Mouse (Mus musculus): ENCODE measurements around the gene Tmem63a.
A peak's percentile ranks its signal among the peaks of the same experiment; 100 is the strongest.
"Not testable (repeated sequence)": the region's sequence is repeated elsewhere in the genome, so short reads cannot be mapped to it uniquely, and the experiment has no call there.

The Tmem63a gene

DNA sequence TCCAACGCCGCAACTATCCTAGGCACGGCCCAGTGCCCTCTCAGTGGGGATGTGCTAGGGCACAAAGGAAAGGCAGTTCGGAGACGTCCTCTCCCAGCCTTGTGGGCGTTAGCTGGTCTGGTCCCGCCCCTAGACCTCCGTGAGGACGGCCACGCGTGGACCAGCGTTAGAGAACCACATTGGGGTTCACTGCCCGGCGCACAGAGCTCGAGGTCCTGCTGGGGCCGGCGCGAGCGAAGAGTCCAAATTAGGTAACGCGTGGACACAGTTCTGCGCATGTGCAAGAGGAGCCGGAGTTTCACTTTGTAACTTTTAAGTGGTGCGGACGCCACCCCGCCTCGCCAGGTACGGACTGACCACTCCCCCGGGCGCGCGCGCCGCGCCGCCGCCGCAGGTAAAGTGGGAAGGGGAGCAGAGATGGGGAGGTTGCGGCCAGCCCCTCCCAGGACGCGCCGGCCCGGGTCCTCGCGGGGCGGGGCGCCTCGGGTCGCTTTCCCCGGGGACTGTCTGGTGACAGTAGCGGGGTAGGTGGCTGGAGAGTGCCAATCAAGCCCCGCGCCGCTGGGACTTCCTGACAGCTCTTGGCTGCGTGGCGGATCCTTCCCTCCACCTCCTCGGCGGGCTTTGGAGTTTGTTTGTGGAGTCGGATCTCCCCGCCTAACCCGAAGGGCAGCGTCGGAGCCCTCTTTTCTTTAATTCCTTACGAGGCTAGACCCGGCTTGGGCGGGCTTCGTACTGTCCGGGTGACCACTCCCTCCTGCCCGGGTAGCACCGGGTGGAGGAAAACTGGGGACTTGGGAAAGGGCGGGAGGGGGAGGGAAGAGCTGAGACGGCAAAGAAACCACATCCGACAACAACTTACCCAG lies at the start of gene Tmem63a:
Gene Tmem63a (plus strand): TSS at position 179 of the 866 bp plus-strand sequence.
- peak; percentile 82 for DNase-seq (ENCODE audit: low read depth)

DNA sequence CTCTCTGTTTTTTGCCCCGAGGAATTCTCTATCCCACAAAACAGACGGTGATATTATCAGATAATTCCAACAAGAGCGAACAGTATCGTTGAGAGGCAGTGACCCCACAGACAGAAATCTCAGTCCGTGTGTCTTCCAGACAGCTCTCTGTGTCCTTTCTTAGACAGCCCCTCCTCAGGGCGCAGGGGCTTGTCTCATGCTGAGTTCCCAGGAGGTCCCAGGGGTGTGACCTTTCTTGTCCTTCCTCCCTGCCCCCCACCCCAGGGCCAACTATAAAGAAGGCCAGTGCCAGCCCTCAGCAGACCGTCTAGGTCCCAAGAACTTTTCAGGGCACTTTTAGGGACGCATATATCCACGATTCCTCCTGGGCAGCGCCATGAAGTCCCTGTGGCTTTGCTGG lies 49.3 kb upstream of the Tmem63a start, which contains the start of gene Lefty2:
Gene Lefty2 (plus strand): TSS at position 301 of the 400 bp plus-strand sequence.
- DNase-seq (ENCODE audit: low read depth): no peak

DNA sequence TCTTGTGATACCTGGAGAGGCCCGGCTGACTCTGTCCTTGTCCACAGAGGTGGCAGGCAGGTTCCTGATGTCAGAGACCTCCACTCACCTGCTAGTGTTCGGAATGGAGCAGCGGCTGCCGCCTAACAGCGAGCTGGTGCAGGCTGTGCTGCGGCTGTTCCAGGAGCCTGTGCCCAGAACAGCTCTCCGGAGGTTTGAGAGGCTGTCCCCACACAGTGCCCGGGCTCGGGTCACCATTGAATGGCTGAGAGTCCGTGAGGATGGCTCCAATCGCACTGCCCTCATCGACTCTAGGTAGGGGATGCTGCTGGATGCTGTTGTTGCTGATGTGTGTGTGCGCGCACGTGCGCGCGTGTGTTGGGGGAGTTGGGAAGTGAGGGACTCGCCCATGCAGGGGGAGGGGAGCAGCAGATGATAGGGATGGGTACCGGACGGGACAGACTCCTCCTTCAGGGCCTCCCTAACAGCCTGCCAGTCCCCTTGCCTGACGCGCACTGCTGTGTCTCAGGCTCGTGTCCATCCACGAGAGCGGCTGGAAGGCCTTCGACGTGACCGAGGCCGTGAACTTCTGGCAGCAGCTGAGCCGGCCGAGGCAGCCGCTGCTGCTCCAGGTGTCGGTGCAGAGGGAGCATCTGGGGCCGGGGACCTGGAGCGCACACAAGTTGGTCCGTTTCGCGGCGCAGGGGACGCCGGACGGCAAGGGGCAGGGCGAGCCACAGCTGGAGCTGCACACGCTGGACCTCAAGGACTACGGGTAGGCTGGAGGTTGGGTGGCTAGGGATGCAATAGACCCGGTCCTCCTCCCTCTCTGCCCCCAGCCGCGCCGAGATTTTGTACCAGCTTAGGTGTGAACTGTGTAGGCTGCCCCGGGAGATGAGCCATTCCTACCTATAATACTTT lies 47.8 kb upstream of the Tmem63a start:
- DNase-seq (ENCODE audit: low read depth): not testable (repeated sequence)

DNA sequence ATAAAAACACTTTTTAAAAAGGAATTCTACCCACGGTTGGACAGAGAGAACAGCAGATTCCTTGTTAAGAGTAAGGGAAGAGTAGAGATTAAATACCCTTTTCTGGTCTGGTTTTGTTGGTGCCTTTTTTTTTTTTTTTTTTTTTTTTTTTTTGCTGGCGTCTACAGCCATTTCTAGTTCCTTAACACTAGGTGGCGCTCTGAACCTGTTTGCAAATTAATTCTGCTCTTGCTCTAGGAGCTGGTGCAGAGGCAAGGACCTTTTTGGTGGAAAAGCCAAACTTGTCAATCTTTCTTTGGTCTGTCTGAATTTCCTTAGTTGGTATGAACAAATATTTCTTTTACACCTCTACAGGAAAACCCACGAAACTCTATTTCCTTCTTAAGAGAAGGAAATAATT lies 41.0 kb upstream of the Tmem63a start:
- DNase-seq (ENCODE audit: low read depth): peak; percentile 87

DNA sequence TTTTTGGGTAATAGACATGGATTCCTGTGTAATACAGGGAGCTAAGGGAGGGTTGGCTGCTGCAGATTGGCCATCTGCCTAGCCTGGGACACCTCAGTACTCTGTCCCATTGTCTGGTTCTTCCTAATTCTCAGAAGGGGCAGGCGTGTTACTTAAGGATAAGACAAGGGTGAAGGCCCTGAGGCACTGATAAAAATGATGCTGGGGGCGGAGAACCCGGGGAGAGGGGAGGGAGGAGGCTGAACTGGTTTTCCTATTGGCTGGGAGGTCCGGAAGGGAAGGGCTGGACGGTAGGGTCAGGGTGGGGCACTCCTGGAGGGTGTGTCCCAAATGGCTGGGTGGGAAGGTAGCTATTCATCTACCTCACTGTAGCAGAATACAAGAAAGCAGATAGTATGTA lies 39.2 kb upstream of the Tmem63a start:
- peak; percentile 84 for DNase-seq (ENCODE audit: low read depth)

DNA sequence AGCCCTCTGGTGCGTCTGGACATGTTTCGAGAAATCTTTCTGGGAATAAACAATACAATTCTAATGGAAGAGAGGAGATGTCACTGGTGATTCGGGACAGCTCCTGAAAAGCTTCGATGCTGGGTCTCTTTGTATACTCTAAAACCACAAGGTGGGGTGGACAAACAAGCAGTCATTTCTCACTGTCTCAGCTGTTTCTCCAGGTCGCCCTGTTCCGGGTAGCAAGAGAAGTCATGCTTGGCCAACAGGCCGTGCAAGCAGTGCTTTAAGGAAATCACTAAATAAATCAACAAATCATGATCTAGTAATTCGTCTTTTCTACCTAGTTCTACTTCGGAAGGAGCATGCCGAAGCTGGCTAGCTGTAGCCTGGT lies 38.5 kb upstream of the Tmem63a start:
- DNase-seq (ENCODE audit: low read depth): no peak

DNA sequence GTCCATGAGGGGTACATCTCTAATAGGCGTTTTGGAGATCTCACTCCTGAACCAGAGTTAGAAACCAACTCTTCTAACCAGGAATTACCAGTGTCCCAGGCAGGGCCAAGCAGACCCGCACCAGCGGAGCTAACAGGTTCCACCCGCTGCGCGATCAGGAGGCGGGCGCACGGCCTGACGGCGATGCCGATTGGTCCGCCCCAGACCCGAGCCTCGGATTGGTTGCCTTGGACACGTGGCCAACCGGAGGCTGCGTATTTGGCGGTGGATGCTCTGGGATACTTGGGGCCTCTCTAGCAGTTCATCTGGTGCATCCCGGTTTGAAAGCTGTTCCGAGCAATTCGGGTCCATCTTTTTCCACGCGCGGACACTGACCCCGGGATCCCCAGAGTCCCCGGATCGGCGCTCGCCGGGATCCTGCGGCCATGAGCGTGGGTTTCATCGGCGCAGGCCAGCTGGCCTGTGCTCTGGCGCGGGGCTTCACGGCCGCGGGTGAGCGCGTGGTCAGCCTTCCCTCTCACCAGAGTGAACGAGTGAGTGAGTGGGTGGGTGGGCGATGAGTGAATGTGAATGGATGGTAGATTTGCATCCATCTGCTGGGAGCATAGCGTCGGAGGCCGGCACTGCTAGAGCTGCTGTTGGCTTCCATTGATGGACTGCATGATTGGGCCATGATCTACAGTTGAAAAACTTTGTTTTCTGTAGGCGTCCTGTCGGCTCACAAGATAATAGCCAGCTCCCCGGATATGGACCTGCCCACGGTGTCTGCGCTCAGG lies 37.9 kb upstream of the Tmem63a start, which contains the start of gene Pycr2:
Gene Pycr2 (plus strand): TSS at position 255 of the 776 bp plus-strand sequence.
- peak; percentile 94 for DNase-seq (ENCODE audit: low read depth)

DNA sequence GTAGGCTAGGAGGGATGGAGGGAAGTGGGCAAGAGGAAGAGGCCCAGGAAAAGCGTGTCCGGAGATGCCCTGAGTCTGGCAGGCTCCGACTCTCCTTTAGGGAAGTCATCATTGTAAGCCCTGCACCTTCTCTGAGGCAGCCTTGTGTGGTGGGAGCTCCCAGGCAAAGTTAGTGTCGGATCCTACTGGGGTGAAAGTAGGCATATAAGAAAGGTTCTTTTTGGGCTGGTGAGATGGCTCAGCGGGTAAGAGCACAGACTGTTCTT lies 37.4 kb upstream of the Tmem63a start:
- peak; percentile 36 for DNase-seq (ENCODE audit: low read depth)

DNA sequence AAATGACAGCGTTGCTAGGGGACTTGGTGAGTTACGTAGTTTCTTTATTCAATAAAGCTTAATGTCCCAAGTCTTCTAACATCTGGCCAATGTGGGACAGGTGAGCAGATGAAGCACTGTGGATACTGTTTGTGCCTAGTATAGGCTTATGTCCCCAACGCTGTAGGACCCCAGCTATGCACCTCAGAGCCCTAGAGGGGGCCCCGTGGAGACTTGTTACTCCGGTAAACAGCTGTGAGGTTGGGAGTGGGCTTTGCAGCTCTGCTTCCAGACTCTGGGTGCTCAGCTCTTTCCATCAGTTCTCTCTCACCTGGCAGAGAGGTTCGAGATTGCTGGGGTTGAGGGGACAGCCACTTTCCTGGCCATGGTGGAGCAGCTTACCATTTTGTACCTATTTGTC lies 36.8 kb upstream of the Tmem63a start:
- DNase-seq (ENCODE audit: low read depth): no peak

DNA sequence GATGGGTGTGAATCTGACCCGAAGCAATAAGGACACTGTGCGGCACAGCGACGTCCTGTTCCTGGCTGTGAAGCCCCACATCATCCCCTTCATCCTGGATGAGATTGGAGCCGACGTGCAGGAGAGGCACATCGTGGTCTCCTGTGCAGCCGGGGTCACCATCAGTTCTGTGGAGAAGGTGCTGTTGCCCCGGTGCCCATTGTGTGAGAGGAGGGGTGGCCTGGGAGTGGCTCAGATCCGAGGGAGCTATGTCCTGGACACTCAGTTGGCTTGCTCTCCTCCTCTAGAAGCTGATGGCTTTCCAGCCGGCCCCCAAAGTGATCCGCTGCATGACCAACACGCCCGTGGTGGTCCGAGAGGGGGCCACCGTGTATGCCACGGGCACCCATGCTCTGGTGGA lies 36.3 kb upstream of the Tmem63a start:
- DNase-seq (ENCODE audit: low read depth): no peak

DNA sequence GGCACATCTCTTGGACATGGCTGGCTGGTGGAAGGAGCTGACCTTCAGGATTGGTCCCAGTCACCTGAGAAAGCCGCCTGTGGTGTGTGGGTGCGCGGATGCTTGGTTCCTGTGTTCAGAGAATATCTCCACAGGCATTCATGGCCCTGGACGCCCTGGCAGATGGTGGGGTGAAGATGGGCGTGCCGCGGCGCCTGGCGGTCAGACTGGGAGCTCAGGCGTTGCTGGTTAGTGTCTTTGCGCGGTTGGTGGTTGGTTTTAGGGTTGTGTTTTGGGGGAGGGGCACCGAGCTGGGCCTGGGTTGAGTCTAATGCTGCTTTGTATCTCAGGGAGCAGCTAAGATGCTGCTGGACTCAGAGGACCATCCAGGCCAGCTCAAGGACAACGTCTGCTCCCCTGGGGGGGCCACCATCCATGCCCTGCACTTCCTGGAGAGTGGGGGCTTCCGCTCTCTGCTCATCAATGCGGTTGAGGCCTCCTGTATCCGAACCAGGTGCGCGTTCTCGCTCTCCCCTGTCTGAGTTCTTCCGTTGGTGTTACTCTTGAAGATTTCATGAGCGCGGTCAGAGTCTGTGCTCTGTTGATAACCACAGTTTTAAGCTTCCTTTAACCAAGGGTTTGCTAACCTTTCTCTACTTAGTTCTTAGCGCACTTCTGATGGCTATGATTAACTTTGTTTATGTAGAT lies 35.5 kb upstream of the Tmem63a start:
- no peak for DNase-seq (ENCODE audit: low read depth)

DNA sequence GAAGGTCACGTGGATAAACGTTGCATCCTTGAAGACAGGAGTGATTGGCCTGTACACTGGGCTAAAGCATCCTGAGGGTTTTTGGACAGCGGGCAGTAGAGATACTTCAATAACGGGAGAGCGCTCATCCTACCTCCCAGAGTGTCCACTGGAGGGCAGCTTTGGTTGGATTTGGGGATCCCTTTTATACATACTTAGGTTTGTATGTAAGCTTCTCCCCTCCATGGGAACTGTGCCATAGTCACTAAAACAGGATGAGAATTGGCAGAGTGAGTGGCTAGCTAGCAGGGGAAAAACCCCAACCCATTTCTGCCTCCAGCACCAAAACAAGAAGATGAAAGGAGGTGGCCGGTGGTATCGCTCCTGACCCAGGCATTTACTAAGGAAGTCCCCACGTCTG lies 31.0 kb upstream of the Tmem63a start:
- DNase-seq (ENCODE audit: low read depth): peak; percentile 36

DNA sequence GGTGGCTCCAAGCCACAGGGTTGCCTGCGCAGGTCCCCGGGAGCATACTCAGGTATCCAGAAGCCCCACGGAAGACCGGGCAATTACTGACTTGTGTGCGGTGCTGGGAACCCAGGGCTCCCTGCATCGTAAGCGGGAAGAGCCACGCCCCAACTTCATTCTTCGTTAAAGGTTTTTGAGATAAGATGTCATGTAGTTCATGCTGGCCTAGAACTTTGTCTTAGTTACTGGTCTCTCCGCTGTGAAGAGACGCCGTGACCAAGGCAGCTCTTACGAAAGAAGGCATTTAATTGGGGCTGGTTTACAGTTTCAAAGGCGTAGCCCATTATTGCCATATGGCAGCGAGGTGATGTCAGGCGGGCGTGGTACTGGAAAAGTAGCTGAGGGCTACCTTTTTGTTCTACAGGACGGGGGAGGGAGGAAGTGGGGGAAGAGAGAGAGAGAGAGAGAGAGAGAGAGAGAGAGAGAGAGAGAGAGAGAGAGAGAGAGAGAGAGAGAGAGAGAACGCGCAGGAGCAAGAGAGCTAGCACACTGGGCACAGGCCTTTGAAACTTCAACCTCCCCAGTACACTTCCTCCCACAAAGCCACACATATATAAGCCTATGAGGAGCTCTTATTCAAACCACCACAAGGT lies 30.4 kb upstream of the Tmem63a start:
- peak; percentile 77 for DNase-seq (ENCODE audit: low read depth)

DNA sequence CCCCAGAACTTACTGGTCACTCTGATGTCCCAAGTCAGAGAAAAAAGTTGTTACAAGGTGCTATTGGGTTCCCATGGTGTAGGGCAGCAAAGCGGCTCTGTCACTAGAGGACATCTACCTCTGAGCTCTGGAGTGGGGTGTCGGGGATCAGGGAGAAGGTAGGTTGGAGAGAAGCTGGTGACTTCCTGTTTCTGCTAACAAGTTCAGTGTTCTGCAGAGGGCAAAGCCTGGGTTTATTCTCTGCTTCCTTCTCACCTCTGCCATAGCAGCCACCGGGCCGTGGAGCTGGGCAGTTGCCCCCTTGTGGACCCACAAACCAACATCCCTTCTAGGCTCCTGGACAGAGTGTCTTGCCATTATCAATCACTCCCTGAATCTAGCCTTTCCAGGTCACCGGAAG lies 29.4 kb upstream of the Tmem63a start:
- DNase-seq (ENCODE audit: low read depth): no peak

DNA sequence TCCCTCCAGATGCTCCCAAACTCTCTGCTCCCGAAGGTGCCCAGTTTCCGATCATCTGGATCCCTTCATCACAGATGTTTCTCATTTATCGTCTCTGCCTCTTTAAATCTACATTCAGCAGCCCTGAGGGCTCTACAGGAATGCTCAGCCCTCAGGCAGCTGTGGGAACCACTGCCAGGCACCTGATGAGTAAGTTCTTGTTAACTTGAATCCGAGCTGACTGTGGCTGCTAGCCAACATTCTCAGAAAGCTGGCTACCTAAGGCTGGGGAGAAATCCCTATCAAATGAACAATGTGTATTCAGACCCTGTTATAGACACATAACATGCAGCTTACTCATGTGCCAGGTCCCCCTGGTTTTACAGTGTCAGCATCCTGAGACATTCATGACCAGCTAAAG lies 28.3 kb upstream of the Tmem63a start:
- no peak for DNase-seq (ENCODE audit: low read depth)

DNA sequence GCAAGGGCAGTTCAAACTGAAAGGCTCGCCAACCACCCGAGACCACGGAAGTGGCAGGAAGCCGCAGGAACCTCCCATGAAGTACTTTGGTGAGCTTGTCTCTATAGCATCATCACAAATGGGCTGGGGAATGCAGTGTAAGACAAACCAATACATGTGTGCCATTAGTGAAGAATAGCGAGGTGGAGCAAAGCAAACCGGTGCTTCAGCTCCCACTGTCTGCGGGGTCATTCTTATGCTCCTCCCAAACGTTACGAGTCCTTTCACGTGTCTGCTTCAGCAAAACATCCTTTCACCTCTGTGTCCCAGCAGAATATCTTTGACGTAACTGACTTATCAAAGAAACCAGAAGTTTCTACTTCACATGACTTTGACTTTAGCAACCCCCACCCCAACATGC lies 25.7 kb upstream of the Tmem63a start:
- DNase-seq (ENCODE audit: low read depth): peak; percentile 41

DNA sequence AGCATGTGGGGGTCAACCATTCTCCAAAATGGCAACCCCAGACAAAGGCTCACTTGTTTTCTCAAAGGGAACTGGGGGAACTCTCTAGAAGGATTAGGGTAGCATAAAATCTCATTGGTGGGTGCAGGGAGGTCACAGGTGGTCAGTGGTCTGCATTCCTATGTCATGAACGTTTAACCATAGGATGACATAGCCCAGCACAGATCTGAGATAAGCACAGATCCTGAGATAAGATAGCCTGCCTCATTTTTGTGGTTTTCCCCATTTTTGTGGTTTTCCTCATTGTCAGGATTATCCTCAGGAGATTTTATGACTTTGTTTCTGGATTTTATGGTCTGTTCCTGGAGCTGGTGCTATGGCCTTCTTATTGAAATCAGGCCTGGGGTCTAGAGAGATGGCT lies 25.1 kb upstream of the Tmem63a start:
- no peak for DNase-seq (ENCODE audit: low read depth)

DNA sequence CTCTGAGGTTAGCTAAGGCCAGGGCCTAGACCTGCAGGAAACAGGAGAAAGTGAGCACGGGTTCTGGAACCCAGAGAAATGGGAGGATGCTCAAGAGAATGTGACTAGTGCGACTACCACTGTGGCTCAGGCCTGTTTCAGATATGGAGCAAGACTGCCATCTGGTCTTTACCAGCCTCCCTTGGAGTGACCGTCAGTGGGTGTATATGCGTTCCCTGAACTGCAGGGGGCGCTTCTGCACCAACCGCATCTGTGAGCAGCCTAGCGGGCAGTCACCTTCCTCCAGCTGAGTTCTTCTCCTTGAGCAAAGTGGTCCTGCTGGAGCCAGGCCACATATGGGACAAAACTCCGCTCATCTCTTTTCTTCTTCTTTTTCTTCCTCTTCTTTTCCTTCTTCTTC lies 22.5 kb upstream of the Tmem63a start:
- DNase-seq (ENCODE audit: low read depth): peak; percentile 79

DNA sequence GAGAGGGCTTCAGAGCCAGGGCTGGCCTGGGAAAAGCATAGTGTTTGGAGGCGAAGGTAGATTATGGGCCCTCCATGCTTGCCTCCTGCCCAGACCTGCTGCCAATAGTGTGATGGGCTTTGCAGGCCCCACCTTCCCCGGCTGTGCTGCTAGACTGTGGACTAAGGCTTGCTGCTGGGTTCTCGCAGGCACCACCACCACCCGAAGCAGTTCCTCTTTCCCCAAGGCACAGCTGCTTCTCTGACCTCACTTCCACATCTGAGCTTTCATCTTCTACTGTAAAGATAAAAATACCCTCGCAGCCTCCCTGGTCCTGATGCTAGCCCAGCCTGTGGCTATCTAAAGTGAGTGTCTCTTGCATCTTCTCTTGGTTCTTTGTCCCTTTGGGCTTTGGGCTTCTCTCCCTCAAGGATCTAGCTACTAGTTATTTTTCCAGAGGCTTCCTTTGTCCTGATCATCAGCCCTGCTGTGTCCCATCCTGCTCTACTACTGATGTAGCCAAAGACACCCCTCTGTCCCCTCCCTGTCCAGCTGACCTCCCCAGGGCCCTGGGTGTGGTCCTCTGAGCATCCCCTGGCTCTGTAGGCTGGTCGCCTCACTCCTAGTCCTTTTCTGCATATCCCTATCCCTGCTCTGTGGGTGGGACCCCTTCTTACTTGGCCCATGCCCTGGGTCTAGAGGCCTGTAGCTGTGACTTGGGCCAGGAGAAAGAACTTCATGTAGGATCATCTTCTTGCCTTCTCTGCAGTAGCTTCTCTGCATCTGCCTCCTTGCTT lies 19.7 kb upstream of the Tmem63a start:
- DNase-seq (ENCODE audit: low read depth): peak; percentile 67

DNA sequence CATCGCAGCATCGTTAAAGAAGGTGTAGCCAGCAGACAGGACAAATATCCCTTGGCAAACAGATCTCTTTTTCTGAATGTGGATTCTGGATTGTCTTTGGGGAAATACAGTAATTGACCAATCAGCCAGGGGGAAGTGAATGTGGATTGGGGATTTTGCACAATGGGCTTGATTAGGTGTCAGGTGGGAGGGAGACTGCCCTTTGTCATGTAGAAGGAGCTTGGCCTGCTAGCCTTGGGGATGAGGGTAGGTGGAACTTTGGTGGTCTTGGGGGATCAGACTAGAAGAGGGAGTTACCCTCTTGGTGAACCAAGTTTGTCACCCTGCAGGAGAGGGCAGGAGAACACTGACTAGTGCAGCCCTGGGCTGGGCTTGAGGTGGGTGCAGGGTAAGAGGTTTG lies 17.4 kb upstream of the Tmem63a start:
- DNase-seq (ENCODE audit: low read depth): no peak

DNA sequence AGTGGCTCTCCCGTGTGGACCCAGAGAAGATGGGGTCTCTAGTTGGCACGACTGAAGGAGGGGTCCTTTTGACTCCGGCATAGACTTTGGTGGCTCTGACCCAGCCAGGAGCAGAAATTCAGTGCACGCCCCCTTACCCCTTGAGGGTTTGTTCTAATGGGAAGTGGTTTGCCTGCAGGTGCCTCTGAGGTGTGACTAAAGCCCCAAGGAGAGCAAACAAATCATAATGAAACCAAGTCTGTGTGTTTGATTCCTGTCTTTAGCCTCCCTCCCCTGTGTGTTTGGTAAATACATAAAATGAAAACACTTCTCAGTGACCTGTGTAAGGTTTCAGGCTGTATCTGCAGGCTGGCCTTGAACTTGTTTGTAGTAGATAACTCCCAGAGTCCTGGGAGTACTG lies 15.9 kb upstream of the Tmem63a start:
- DNase-seq (ENCODE audit: low read depth): no peak
